Mouse (Mus musculus) ES-E14 (cell line): ENCODE measurements around the gene Gli3. TPM values are rescaled to one million over a fixed set of nuclear protein-coding genes. Genes with fewer than 3 reads are reported as not detected.

ENCODE experiments used
- DNase-seq: peaks from one replicate; pipeline ENCODE4 v3.0.0-alpha.2; 2013; ENCODE audit warnings: low read depth, low spot score
- H3K27ac ChIP-seq: 2 replicates; pipeline ENCODE4 v1.5.1; 2012; ENCODE audit warnings: low read depth, mild to moderate bottlenecking, low read length, moderate library complexity, mixed read lengths; ENCODE audit not compliant: poor library complexity, insufficient read depth, severe bottlenecking
- H3K36me3 ChIP-seq: 2 replicates; pipeline ENCODE4 v1.6.1; 2012; ENCODE audit warnings: mild to moderate bottlenecking, low read length, moderate library complexity, mixed read lengths; ENCODE audit not compliant: control insufficient read depth, poor library complexity, insufficient read depth, severe bottlenecking
- H3K4me1 ChIP-seq, 2 experiments: fragments of 150-350 bp in 1 of 2; sonication (generic) in 1 of 2; 2 replicates each; pipeline ENCODE4 v1.6.1; 2012; ENCODE audit warnings: low read length in 2 of 2, mild to moderate bottlenecking in 1 of 2, mixed read lengths in 1 of 2; ENCODE audit not compliant: control insufficient read depth in 2 of 2, insufficient read depth in 2 of 2, poor library complexity in 1 of 2
- H3K4me3 ChIP-seq, 2 experiments: fragments of 150-350 bp in 1 of 2; sonication (generic) in 1 of 2; 2 replicates each; pipeline ENCODE4 v1.5.1; 2012; ENCODE audit warnings: low read length in 2 of 2, low read depth in 1 of 2, mild to moderate bottlenecking in 1 of 2, mixed read lengths in 1 of 2; ENCODE audit not compliant: insufficient read depth in 1 of 2, poor library complexity in 1 of 2, severe bottlenecking in 1 of 2
- H3K9ac ChIP-seq: 2 replicates; pipeline ENCODE4 v1.6.1; 2012; ENCODE audit warnings: low read depth, mild to moderate bottlenecking, low read length, mixed read lengths; ENCODE audit not compliant: poor library complexity, insufficient read depth, severe bottlenecking
- H3K9me3 ChIP-seq: fragments of 150-350 bp; sonication (generic); 2 replicates; pipeline ENCODE4 v1.6.1; 2012; ENCODE audit warnings: low read depth, mild to moderate bottlenecking, low read length; ENCODE audit not compliant: control insufficient read depth, insufficient read depth
- CHD2 ChIP-seq: IDR thresholded peaks from 2 replicates; pipeline ENCODE4 v1.6.1; 2014; ENCODE audit warnings: mild to moderate bottlenecking, low read depth, low read length, inconsistent platforms
- HCFC1 ChIP-seq: IDR thresholded peaks from 2 replicates; pipeline ENCODE4 v1.6.1; 2012; ENCODE audit warnings: low read length, inconsistent platforms, borderline replicate concordance; ENCODE audit not compliant: insufficient read depth
- MAFK ChIP-seq: IDR thresholded peaks from 2 replicates; pipeline ENCODE4 v1.6.1; 2014; ENCODE audit warnings: mild to moderate bottlenecking, low read depth, low read length, inconsistent platforms; ENCODE audit not compliant: insufficient read depth
- ZC3H11A ChIP-seq: IDR thresholded peaks from 2 replicates; pipeline ENCODE4 v1.6.1; 2012; ENCODE audit warnings: low read depth, mild to moderate bottlenecking, inconsistent platforms, low read length, borderline replicate concordance
- ZNF384 ChIP-seq: IDR thresholded peaks from 2 replicates; pipeline ENCODE4 v1.6.1; 2012; ENCODE audit warnings: low read depth, low read length, inconsistent platforms
- in situ Hi-C, 2 experiments: fragments of 600-800 bp; cut with MboI; formaldehyde crosslinking; loops; one replicate each; pipeline ENCODE4 v1.15.1; 2025; ENCODE audit warnings: low sequenced_read_pairs in 2 of 2, inconsistent platforms in 1 of 2; ENCODE audit not compliant: unreplicated experiment in 2 of 2
- total RNA-seq: library from RNA; depleted of rRNA; stranded (reverse); fragments of 300-350 nt; gene quantifications from 2 replicates; pipeline ENCODE4 v1.2.3, GENCODE M21; 2012

The Gli3 gene
- total RNA-seq, 1 experiment, result 9.3 TPM

- Histone ChIP-seq H3K36me3 (no peaks in the 10 kb centered on the region), H3K4me3 (no peak overlapping the region), H3K9me3 (no peaks in the 10 kb centered on the region), H3K9ac (no peak overlapping the region), H3K4me1 (no peaks in the 10 kb centered on the region), H3K27ac (no peak overlapping the region)
- TF ChIP-seq ZNF384 (no peak), HCFC1 (no peak), CHD2 (no peak), ZC3H11A (no peak), MAFK (no peak)
- DNase-seq, result no peak
- in situ Hi-C loops, result no loop called here
These were observed 139.7 kb downstream of the Gli3 start for GRCm38 (mm10) chr13:15602677-15603221.

- H3K36me3 ChIP-seq, result no peaks in the 10 kb centered on the region
- in situ Hi-C loops, result no loop called here
- no peak for DNase-seq
- H3K27ac ChIP-seq, result no peak overlapping the region
- no peaks in the 10 kb centered on the region for H3K9me3 ChIP-seq
- H3K4me3 ChIP-seq, result no peak overlapping the region
- TF ChIP-seq HCFC1 (no peak), MAFK (no peak), ZC3H11A (no peak), ZNF384 (no peak)
- no peak overlapping the region for H3K9ac ChIP-seq
- no peaks in the 10 kb centered on the region for H3K4me1 ChIP-seq
These were observed 141.0 kb downstream of the Gli3 start for GRCm38 (mm10) chr13:15604074-15604473.

- no peak overlapping the region for H3K27ac ChIP-seq
- H3K9me3 ChIP-seq, result no peaks in the 10 kb centered on the region
- DNase-seq, result no peak
- H3K36me3 ChIP-seq, result no peaks in the 10 kb centered on the region
- H3K4me3 ChIP-seq, result no peak overlapping the region
- in situ Hi-C loops, result no loop called here
- no peak for TF ChIP-seq HCFC1
- TF ChIP-seq ZC3H11A, result no peak
- no peak for TF ChIP-seq ZNF384
- no peak for TF ChIP-seq MAFK
- TF ChIP-seq CHD2, result no peak
- no peaks in the 10 kb centered on the region for H3K4me1 ChIP-seq
- H3K9ac ChIP-seq, result no peak overlapping the region
These were observed 154.4 kb downstream of the Gli3 start for GRCm38 (mm10) chr13:15617423-15617822.

GRCm38 (mm10) chr13:15618051-15618692 is 155.1 kb downstream of the Gli3 start:
- H3K4me1 ChIP-seq, result no peaks in the 10 kb centered on the region
- H3K4me3 ChIP-seq, result no peak overlapping the region
- H3K9ac ChIP-seq, result no peak overlapping the region
- no peaks in the 10 kb centered on the region for H3K36me3 ChIP-seq
- no peak for DNase-seq
- TF ChIP-seq ZC3H11A (no peak), HCFC1 (no peak), CHD2 (no peak), ZNF384 (no peak), MAFK (no peak)
- in situ Hi-C loops, result no loop called here
- H3K9me3 ChIP-seq, result no peaks in the 10 kb centered on the region
- H3K27ac ChIP-seq, result no peak overlapping the region

- H3K36me3 ChIP-seq, result no peaks in the 10 kb centered on the region
- H3K4me1 ChIP-seq, result peaks cover 3% of the 10 kb centered on the region in 2 experiments; a peak in 2 of 4 replicates
- no peak overlapping the region for H3K27ac ChIP-seq
- TF ChIP-seq MAFK (no peak), HCFC1 (no peak), ZNF384 (no peak), CHD2 (no peak), ZC3H11A (no peak)
- H3K4me3 ChIP-seq, result no peak overlapping the region
- in situ Hi-C loops, result no loop called here
- no peak for DNase-seq
- H3K9ac ChIP-seq, result no peak overlapping the region
- no peaks in the 10 kb centered on the region for H3K9me3 ChIP-seq
These were observed 158.0 kb downstream of the Gli3 start for GRCm38 (mm10) chr13:15621009-15621408.
